Mouse (Mus musculus) midbrain, embryonic 14.5 days (tissue): ENCODE measurements around the gene Cd99l2. TPM values are rescaled to one million over a fixed set of nuclear protein-coding genes. Genes with fewer than 3 reads are reported as not detected.

ENCODE experiments used
- ATAC-seq: fragments of 200-750 bp; cut with Nextera tagmentation; 2 replicates; pipeline ENCODE4 v1.8.0; 2017; ENCODE audit warnings: moderate number of reproducible peaks, moderate library complexity; ENCODE audit not compliant: low FRiP score, low TSS enrichment
- DNase-seq: peaks from one replicate; pipeline ENCODE4 v3.0.0-alpha.2; 2015
- H3K27ac ChIP-seq: fragments of 300-500 bp; sonication (generic); replicated peaks from 2 replicates; pipeline ENCODE4 v1.5.1; 2014; ENCODE audit warnings: mild to moderate bottlenecking, low read depth, low read length, moderate library complexity
- H3K27me3 ChIP-seq: fragments of 300-500 bp; sonication (generic); 2 replicates; pipeline ENCODE4 v1.6.1; 2014; ENCODE audit warnings: low read length, control low read depth, mixed read lengths; ENCODE audit not compliant: control insufficient read depth, insufficient read depth
- H3K36me3 ChIP-seq: fragments of 300-500 bp; sonication (generic); 2 replicates; pipeline ENCODE4 v1.6.1; 2014; ENCODE audit warnings: low read length, control low read depth; ENCODE audit not compliant: control insufficient read depth, insufficient read depth
- H3K4me1 ChIP-seq: fragments of 300-500 bp; sonication (generic); 2 replicates; pipeline ENCODE4 v1.6.1; 2014; ENCODE audit warnings: mild to moderate bottlenecking, antibody characterized with exemption, low read length, control low read depth; ENCODE audit not compliant: control insufficient read depth, insufficient read depth
- H3K4me2 ChIP-seq: fragments of 300-500 bp; sonication (generic); 2 replicates; pipeline ENCODE4 v1.6.1; 2014; ENCODE audit warnings: mild to moderate bottlenecking, low read length, moderate library complexity
- H3K4me3 ChIP-seq: fragments of 300-500 bp; sonication (generic); replicated peaks from 2 replicates; pipeline ENCODE4 v1.5.1; 2014; ENCODE audit warnings: low read depth, low read length
- H3K9ac ChIP-seq: fragments of 300-500 bp; sonication (generic); replicated peaks from 2 replicates; pipeline ENCODE4 v1.6.1; 2014; ENCODE audit warnings: mild to moderate bottlenecking, low read length, moderate library complexity
- H3K9me3 ChIP-seq: fragments of 300-500 bp; sonication (generic); 2 replicates; pipeline ENCODE4 v1.6.1; 2016; ENCODE audit warnings: low read length, control low read depth, mixed read lengths; ENCODE audit not compliant: control insufficient read depth
- WGBS: fragments of 180-500 bp; shearing (Covaris S2); extraction: QIAGEN DNeasy Blood & Tissue Kit; methylation state at CpG from one replicate; pipeline ENCODE4 v1.1.7; 2014; 5-methylcytosine and 5-hydroxymethylcytosine counted together
- microRNA-seq: library from miRNA; unstranded; fragments of <30 nt; microRNA quantifications from one replicate; pipeline ENCODE4, GENCODE M21; 2016
- polyA plus RNA-seq: library from polyadenylated mRNA; unstranded; fragments of >200 nt; fragmentation: Nextera tagmentation; extraction: Ambion mirVana; gene quantifications from 2 replicates; pipeline ENCODE4 v1.2.1, GENCODE M21; 2014

Cd99l2 gene
- polyA plus RNA-seq, 1 experiment from 2014 or later: 52.8 TPM

- no peaks in the 10 kb centered on the region for H3K4me1 ChIP-seq
- H3K36me3 ChIP-seq: no peaks in the 10 kb centered on the region
- H3K27me3 ChIP-seq: no peaks in the 10 kb centered on the region
- H3K9ac ChIP-seq: no peak overlapping the region
- no peak overlapping the region for H3K4me3 ChIP-seq
- no peak overlapping the region for H3K27ac ChIP-seq
- ATAC-seq: no peak
- no peaks in the 10 kb centered on the region for H3K9me3 ChIP-seq
- no peak for DNase-seq
- H3K4me2 ChIP-seq: no peak overlapping the region
- WGBS: 94% methylated on average over 1 of the region's 1 CpGs
Measured at GRCm38 (mm10) chrX:71376781-71377180, 115.9 kb downstream of the Cd99l2 start.

Small RNA genes within 50 kb of the gene (microRNA-seq; reads per million reads assigned to microRNA genes)
- not detected for gene Gm23945

Other genes with a start within 250 kb of the Cd99l2 start
- gene Mtmr1, start 128.1 kb downstream of the Cd99l2 start, polyA plus RNA-seq: 18.2 and 23.0 TPM in 2 replicates
- 391 and 468 TPM in 2 replicates for gene Hmgb3, start 63.1 kb upstream of the Cd99l2 start, polyA plus RNA-seq
- gene Gpr50, start 170.8 kb upstream of the Cd99l2 start, polyA plus RNA-seq: 3.3 and 4.9 TPM in 2 replicates